In the genomic region with DNA sequence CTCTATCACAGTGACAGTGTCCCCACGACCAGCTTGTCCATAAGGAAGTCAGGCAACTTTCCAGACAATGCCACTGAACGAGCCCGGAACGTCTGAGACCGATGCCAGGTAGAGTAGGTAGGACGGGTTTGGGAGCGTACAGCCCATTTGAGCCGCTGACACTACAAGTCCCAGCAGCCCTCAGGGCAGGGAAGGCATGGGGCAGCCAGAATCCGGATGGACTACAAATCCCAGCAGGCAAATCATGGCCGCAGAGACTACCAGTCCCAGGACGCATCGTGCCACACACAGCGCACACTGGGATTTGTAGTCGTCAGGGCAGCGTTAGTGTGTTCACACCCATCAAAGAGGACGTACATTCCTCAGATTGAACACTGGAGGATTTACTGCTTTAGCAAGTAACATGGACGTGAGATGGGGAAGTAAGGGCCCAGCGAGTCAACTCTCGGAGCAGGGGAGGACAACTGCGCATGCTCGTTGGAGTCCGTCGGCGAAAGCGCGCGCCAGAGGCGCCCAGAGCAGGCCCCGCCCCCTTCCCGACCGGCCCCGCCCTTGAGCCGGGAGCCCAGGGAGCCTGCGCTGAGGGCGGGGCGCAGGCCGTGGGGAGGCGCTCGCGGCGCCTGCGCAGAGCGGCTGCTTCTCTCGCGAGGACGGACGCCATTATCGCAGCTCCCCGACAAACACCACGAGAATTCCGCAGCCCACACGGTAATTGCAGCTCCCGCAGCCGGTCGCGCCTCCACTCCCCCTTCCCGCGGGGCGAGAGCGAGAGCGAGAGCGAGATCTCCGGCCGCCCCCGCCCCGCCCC, we compare ENCODE assay signal across 8 mouse cellular contexts. TPM values are rescaled to one million over a fixed set of nuclear protein-coding genes. Genes with fewer than 3 reads are reported as not detected.
DNase-seq lines count a peak whose midpoint lies in the region; ATAC-seq lines count a peak whose summit lies in the region.

No protein-coding gene starts in this region.

- peak overlapping the region; percentile 89 for H3K4me3 ChIP-seq in hindbrain, embryonic 16.5 days (ENCODE audit: low read length)
- peak overlapping the region; percentile 30 for H3K4me3 ChIP-seq in macrophage (ENCODE audit: inconsistent target)

- H3K79me2 ChIP-seq in macrophage (ENCODE audit: inconsistent target), result peaks cover 42% of the 10 kb centered on the region

- WGBS in hindbrain, embryonic 16.5 days, result 0% methylated on average over 47 of the region's 66 CpGs
- WGBS in macrophage (ENCODE audit: missing documents), result 0% methylated on average over 59 of the region's 66 CpGs

- H3K27ac ChIP-seq in hindbrain, embryonic 16.5 days (ENCODE audit: low read depth, low read length), result peak overlapping the region; percentile 97
- H3K27ac ChIP-seq in macrophage, result peak overlapping the region; percentile 89

- no peaks in the 10 kb centered on the region; the same call in 1 of the 2 replicates for H3K36me3 ChIP-seq in hindbrain, embryonic 16.5 days (ENCODE audit: control insufficient read depth, insufficient read depth, low read length)
- no peaks in the 10 kb centered on the region; the same call in 1 of the 2 replicates for H3K36me3 ChIP-seq in macrophage (ENCODE audit: inconsistent target)

- DNase-seq in WW6 (ENCODE audit: low read depth, low spot score), result peak; percentile 99
- peak; percentile 92 to 99 for DNase-seq in cerebellum, postnatal 4 days (ENCODE audit: low spot score in 2 of 2)
- peak; percentile 98 for DNase-seq in gastrocnemius, adult 18-20 months (ENCODE audit: low spot score)
- DNase-seq in left cerebral cortex, adult 18-20 months (ENCODE audit: low spot score in 2 of 2), result peak; percentile 96 to 98
- DNase-seq in right cerebral cortex, adult 18-20 months, result peak; percentile 98
- DNase-seq in urinary bladder, postnatal 10 days (ENCODE audit: low spot score), result peak; percentile 91

- H3K4me2 ChIP-seq in hindbrain, embryonic 16.5 days (ENCODE audit: low read length), result peak overlapping the region; percentile 52

- H3K9me3 ChIP-seq in hindbrain, embryonic 16.5 days (ENCODE audit: control insufficient read depth, low read length), result no peaks in the 10 kb centered on the region

- peak; percentile 97 for ATAC-seq in hindbrain, embryonic 16.5 days

- no peaks in the 10 kb centered on the region for H3K27me3 ChIP-seq in hindbrain, embryonic 16.5 days (replicated peaks; ENCODE audit: control insufficient read depth, insufficient read depth, low read length)

- peak overlapping the region; percentile 95 for H3K9ac ChIP-seq in hindbrain, embryonic 16.5 days (ENCODE audit: low read depth, low read length)

- H3K4me1 ChIP-seq in hindbrain, embryonic 16.5 days (ENCODE audit: control insufficient read depth, insufficient read depth, low read depth, low read length), result peaks cover 37% of the 10 kb centered on the region

RNA-seq across cellular contexts. Expression of a gene that starts 0.6 kb away (rescaled TPM):
- total RNA-seq in gastrocnemius, adult 18-20 months (2021), result 1 to 10 TPM; 8.4 TPM
- polyA plus RNA-seq in hindbrain, embryonic 16.5 days (2015; fragmentation: Nextera tagmentation; extraction: Ambion mirVana), result 49.9 and 54.9 TPM in 2 replicates
- 10 to 100 TPM; 44.5 to 52.3 TPM for total RNA-seq in left cerebral cortex, adult 18-20 months (2021)
- total RNA-seq in macrophage (2018; cell fraction: chromatin; rRNA removed), result 100 to 1,000 TPM in 2 of 26 experiments, 10 to 100 TPM in 24; 33.6 to 125 (median 58.2) TPM
- total RNA-seq in macrophage (2018; cell fraction: cytosol; rRNA removed), result 10 to 100 TPM in 6 of 26 experiments, 1 to 10 TPM in 20; 3.1 to 11.4 (median 8.8) TPM
- 10 to 100 TPM; 12.9 to 53.8 (median 26.5) TPM for total RNA-seq in macrophage (2018; cell fraction: nucleus; rRNA removed)
- polyA plus RNA-seq in macrophage (2018), result 10.1 to 11.0 TPM (median 10.5 TPM) in 3 replicates

RNA-seq across cellular contexts. Expression of a gene that starts 5.4 kb away (rescaled TPM):
- not detected for total RNA-seq in gastrocnemius, adult 18-20 months (2021)
- polyA plus RNA-seq in hindbrain, embryonic 16.5 days (2015; fragmentation: Nextera tagmentation; extraction: Ambion mirVana), result 0.25 and 0.40 TPM in 2 replicates
- under 1 TPM; 0.33 to 0.35 TPM for total RNA-seq in left cerebral cortex, adult 18-20 months (2021)
- not detected for total RNA-seq in macrophage (2018; cell fraction: chromatin; rRNA removed)
- not detected for total RNA-seq in macrophage (2018; cell fraction: cytosol; rRNA removed)
- total RNA-seq in macrophage (2018; cell fraction: nucleus; rRNA removed), result not detected
- polyA plus RNA-seq in macrophage (2018), result not detected in 3 replicates

RNA-seq across cellular contexts. Expression of a gene that starts 42.7 kb away (rescaled TPM):
- 1 to 10 TPM; 1.0 to 1.4 TPM for total RNA-seq in gastrocnemius, adult 18-20 months (2021)
- polyA plus RNA-seq in hindbrain, embryonic 16.5 days (2015; fragmentation: Nextera tagmentation; extraction: Ambion mirVana), result 44.9 and 57.8 TPM in 2 replicates
- total RNA-seq in left cerebral cortex, adult 18-20 months (2021), result 10 to 100 TPM; 53.0 to 54.4 TPM
- total RNA-seq in macrophage (2018; cell fraction: chromatin; rRNA removed), result 10 to 100 TPM in 1 of 26 experiments, 1 to 10 TPM in 16, under 1 TPM in 9; 0.33 to 13.6 (median 1.9) TPM
- total RNA-seq in macrophage (2018; cell fraction: cytosol; rRNA removed), result 10 to 100 TPM in 7 of 26 experiments, 1 to 10 TPM in 19; 1.6 to 16.3 (median 5.1) TPM
- total RNA-seq in macrophage (2018; cell fraction: nucleus; rRNA removed), result 10 to 100 TPM in 10 of 26 experiments, 1 to 10 TPM in 16; 1.1 to 18.7 (median 9.2) TPM
- polyA plus RNA-seq in macrophage (2018), result 0.98 to 9.9 TPM (median 1.2 TPM) in 3 replicates

Comparison
In these comparisons a context has a peak if more than half of its experiments do, and no peak if none do; other contexts are left out.
1. Peak in every context shown above with its lines: DNase-seq, ATAC-seq, H3K4me3 ChIP-seq and H3K27ac ChIP-seq.
2. RNA of a gene that starts 0.6 kb away (total RNA-seq): 44.5 to 52.3 TPM in left cerebral cortex, adult 18-20 months; 8.4 TPM in gastrocnemius, adult 18-20 months; every median in the first group is over 4 times any median in the second.
3. RNA of a gene that starts 42.7 kb away (total RNA-seq): 53.0 to 54.4 TPM in left cerebral cortex, adult 18-20 months; 1.0 to 1.4 TPM in gastrocnemius, adult 18-20 months; every median in the first group is over 10 times any median in the second.